Mouse (Mus musculus): ENCODE measurements around the gene Wbp2.
A peak's percentile ranks its signal among the peaks of the same experiment; 100 is the strongest.
"Not testable (repeated sequence)": the region's sequence is repeated elsewhere in the genome, so short reads cannot be mapped to it uniquely, and the experiment has no call there.

The Wbp2 gene

DNA sequence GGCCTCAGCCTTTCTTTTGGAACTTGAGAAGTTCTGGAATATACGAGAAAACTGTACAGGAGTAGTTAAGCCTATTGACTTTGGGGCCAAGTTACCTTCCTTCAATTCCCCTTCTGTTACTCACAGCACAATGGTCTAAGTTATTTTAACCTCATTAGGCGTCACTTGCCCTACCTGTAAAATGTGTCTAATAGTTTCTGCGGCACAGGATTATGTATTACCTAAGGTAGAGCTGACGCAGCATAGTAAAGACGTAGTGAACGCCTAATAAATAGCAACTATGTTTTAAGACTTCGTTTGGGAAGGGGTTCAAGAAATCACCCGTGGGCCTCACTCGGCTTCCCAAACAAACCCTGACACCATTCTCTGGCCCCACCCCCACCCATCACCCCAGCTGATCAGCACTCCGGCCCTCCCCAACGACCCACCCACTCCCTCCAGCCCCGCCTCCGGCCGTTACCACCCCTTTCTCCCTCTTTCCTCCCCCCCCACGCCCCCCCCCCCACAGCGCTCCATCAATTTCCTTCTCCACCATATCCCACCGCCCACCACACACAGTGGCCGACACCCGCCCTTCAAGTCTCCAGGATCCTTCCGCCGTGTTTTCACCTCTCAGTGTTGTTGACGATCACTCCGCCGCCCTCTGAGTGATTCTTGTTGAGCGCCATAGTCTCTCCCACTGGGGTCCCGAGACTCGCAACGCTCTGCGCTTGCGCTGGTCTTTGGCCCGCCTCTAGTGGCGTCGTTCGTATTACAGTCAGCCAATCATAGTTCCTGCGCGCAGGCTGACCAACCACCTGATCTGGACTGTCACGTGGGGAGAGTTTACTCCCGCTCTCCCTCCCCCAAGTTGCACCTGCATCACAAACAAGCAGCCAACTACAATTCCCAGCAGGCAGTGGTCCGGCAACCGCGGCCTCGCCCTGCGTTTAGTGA lies at the start of gene Wbp2:
Wbp2 (minus strand) TSS at position 738 of the 936 bp plus-strand sequence.
- DNase-seq = peak; percentile 95

DNA sequence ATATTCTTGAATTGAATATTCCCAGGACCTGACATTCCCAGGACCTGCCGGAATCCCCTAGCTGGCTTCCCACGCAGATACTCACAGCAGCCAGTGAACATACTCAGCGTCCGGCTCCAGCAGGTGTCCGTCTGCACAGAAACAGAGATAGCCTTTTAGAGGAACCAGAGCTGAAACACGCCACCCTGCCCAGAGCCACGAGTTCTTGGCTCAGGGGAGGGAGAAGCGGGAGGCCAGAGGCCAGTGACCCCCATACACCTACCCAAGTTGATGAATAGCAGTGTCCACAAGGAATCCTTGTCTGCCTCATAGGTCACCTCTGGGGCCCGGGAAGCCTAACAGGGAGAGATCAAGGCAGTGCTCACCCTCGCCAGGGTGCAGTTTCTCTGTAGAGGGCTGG lies 47.4 kb upstream of the Wbp2 start:
- no peak for DNase-seq

DNA sequence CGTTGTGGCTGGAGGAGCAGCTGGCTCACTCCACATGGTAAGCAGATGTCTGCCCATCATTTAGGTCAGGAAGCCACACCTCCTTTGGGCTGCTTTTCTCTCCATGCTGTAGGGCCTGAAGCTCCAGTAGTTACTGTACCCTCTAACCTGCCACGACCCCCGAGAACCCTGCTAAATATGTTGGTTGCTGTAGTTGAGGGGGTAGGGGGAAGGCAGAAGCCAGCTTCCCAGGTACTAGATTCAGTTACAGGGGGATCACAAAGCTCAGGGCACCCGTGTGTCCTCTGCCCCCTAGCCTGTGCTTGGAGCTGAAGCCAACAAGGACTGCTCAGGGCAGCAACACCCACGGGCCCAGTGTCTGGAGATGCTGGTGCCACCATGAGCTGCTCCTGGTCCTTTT lies 46.7 kb upstream of the Wbp2 start:
- no peak for DNase-seq

DNA sequence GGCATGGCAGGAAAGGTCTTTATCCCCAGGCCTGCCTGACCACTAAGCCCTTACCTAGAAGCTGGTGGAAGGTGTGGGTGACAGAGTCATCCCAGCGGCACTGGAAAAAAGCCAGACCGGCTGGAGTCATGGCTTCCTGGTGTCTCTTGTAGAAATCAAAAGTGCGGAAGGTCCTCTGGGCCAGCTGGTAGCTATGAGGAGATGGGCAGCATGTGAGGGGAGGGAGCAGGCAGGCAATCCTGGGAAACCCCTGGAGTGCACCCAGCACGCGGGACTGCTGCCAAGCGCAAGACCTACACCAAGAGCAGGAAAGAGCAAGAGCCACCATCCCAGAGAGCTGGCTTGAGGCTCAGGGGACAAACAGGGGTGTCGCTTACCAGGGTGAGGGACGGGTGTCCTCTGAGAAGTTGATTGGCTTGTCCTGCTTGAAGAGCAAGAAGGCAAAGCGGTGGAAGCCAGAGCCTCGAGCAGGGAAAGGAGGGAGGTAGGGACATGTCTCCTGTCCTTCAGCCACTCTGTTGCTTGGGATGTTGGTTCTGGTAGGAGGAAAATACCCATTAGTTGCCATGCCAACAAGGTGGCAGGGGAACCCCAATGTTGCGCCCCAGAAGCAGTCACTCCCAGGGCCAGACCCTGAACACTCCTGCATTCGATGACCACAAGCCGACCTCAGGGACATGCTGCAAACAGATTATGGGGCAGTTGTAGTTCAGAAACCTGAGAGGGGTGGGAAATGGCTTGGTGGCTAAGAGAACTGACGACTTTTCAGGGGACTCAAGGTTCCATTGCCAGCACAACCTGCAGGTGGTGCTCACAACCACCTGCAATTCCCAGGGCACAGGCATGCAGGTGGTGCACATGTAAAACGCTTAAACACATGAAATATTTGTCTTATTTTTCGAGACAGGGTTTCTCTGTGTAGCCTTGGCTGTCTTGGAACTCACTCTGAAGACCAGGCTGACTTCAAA lies 45.9 kb upstream of the Wbp2 start:
- peak; percentile 38 for DNase-seq

DNA sequence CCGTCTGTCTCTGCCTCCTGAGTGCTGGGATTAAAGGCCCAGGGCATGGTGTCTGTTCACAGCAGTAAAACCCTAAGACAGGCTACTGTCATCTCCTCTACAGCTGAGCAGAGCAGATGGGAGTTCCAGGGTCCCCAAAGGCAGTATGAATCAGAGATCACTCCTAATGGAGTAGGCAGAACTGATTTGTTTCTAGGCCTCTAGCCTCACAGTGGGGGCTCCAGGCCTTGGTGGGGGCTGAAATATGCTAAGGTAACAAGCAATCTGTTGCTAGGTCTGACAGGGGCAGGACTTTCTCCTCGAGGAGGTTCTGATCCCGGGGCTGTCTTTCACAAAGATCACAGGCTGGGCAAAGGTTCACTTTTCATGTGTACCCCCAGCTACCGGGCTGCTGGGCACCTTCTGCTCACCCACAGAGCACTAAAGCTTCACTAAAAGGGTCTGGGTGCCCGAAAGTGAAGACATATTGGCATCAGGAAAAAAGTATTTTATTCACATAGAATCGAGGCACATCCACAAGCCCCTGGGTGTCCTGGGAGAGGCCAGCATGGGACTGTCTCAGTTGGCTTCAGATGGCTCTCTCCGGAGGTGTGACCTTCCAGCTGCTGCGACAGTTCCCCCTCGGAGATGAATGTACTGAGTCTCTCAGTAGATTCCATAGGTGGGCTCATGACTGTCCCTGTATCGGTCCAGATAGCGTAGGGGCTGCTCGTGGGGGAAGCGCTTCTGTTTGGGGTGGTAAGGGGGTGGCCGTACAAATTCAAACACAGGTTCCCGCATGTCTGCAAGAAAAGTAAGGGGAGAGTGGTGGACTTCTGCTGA lies 44.8 kb upstream of the Wbp2 start:
- DNase-seq = peak; percentile 27

DNA sequence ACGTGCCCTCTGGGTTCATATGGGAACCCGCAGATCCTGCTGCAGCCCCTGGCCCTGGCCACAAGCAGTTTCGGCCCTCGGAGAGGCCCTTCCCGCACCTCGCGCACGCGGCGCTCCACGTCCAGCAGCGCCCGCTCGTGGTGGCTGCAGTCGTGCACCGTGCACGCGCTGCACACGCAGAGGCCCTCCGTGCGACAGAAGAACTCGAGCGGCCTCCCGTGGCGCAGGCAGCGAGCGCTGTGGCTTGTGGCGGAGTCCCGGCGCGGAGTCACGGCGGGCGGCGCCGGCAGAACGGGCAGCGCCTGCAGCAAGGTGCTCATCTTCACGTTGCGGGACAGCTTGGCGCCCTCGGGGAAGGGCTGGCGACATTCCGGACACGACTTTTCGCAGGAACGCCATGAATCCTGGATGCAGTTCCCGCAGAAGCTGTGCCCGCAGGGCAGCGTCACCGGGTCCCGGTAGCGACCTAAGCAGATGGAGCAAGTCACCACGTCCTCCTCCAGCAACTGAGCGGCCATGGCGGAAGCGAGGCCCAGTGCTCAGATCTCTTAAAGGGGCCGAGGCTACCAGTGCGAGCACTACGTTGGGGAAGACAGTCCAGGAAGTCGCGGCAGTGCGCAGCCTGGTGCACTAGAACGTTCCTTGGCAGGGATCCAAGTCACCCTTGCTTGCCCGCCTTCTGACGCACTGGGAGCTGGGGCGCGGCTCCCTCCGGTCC lies 43.9 kb upstream of the Wbp2 start, which contains the start of gene Trim65:
Trim65 (minus strand) TSS at position 641 of the 718 bp plus-strand sequence.
- peak; percentile 79 for DNase-seq

DNA sequence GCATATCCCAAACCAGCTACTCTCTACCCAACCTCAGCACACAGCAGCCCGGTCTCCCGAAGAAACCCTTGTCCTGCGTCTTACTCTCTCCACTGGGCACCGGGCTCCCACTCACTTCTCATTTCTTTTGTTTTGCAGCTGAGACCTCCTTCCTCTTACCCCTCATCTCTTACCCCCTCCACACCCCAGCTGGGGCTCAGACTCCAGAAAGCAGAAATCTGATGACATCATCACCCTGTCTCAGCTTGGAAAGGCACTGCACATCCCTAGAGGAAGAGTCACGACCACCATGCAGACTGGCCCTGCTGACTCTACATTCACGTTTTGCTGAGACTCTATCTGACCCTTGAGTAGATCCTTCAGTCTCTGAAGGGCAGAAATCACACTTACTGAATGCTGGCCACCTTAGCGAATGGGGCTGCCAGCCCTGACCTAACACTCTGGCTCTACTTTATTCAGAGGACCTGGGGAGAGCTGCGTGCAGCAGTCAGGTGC lies 43.2 kb upstream of the Wbp2 start:
- no peak for DNase-seq

DNA sequence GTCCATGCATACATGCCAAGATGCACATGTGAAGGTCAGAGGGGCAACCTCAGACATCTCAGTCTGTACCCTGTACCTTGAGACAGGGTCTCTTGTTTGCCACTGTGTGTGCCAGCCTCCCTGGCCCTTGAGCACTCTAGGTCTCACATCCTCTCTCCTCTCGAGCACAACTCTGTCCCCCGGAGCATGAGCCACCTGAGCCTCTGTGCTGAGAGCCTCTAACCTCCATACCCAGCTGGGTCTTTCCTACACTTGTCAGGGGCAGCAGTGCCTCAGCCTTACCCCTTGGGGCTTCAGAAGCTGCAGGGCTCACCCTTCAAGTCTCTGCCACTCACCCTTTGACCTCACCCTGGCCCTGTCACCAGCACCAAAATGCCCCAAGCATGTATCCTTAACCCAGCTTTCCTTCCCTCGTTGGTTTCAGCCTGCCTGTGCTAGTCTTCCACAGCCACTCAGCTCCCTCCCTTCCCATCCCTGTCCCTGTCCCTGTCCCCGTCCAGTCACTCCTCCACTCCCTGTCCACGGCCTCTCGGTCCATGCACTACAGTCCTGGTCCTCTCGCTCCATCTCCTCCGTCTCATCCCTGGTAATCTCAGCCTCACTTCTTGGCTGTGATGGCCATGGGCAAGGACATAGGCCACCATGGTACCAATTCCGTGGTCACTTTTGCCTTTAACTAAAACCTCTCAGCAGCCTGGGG lies 42.4 kb upstream of the Wbp2 start:
- no peak for DNase-seq

DNA sequence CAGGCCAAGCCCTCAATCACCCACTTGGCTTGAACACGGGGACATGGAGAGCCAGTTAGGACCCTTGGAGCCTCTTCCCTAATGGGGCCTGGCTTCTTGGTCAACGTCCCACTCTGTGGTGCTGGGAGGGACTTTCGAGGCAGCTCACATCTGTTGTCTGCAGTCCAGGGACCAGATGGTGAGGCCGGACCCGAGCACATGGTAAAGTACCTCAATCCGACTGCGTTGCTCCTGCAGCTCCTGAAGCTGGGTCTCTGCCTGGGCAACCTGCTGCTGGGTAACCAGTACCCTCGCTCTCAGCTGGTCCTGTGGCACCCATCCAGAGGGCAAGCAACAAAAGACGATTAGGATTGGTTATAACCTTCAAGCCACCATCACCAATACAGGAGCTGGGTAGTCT lies 41.2 kb upstream of the Wbp2 start:
- no peak for DNase-seq

DNA sequence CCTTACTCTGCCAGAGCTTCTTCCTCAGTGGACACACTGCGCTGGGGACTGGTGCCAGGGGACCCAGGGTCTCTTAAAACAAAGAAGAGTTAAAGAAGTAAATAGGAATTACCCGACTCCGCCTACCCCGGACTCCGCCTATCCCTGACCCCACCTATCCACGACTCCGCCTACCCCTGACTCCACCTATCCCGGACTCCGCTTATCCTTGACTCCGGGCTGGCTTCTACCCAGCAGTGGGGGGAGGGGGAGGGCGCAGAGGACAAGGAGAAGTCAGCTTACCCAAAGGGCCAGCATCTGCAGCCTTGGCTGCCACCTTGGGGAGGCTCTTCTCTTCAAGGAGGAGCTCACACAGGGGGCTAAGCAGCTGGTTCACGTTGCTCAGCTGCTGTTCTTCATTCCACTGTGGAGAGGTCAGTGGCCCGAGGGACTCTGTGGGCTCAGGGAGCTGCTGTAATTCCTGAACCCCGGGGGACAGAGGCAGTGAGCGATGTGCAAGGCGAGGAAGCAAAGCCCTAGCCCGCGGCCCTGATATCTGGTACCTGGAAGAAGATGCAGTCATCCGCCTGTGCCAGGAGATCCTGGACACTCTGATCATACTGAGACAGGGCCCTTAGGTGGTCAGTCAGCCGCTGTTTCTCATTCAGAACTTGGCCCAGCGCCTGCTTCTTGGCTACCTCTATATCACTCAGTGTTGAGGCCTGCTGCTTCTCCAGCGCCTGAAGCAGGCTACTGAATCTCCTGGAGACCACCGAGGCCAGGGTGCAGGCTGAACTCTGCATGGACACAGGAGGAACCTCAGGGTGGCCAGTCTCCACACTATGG lies 40.6 kb upstream of the Wbp2 start, which contains the start of gene Trim47:
Trim47 (minus strand) TSS at position 55 of the 825 bp plus-strand sequence.
- DNase-seq = no peak

DNA sequence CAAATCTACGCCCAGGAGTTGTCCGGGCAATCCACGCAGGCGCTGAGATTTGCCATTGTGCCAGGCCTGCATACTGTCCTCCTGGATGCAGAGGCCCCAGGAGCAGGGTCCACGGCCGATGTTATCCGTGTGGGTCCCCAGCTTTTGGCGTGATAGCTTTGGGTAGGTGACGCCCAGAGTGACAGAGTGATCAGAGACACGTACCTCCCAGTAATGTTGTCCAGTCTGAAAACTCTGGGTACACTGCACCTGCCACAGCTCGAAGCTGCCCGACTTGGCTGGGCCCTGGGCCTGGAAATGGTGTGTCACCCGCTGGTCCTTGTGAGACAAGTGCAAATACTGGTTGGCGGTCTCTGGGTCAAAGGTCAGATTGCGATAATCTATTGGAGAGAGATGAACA lies 39.5 kb upstream of the Wbp2 start:
- DNase-seq = no peak

DNA sequence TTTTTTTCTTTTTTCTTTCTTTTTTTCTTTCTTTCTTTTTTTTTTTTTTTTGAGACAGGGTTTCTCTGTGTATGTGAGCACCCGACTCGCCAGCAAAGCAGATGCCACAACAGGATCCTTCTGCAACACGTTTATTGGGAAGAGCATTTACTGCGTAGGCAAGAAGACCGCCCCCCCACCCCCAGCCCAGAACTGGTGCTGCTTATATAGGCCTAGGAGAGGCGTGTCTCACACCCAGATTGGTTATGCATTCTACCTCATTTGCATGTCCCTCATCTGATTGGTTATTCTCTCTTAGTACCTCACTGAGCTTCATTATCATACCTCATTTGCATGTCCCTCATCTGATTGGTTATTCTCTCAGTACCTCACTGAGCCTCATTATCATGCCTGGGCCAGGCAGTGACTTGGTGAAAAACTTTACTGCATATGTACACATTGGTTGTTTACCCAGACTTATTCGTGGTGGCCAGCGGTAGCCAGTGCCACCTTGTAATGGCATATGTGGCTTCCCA lies 35.0 kb upstream of the Wbp2 start:
- DNase-seq = not testable (repeated sequence)

DNA sequence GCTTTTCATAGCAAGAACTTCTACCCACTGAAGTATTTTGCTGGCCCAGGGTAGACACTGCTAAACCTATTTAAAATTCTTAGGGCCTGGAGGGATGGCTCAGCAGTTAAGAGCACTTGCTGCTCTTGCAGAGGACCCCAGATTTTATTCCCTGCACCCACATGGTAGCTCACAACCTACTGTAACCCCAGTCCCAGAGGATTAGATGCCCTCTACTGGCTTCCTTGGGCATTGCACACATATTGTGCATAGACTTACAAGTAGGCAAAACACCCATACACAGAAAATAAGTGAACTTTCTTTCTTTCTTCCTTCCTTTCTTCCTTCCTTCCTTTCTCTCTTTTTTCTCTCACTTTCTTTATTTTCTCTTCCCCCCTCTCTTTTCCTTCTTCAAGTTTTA lies 31.0 kb upstream of the Wbp2 start:
- DNase-seq = no peak

DNA sequence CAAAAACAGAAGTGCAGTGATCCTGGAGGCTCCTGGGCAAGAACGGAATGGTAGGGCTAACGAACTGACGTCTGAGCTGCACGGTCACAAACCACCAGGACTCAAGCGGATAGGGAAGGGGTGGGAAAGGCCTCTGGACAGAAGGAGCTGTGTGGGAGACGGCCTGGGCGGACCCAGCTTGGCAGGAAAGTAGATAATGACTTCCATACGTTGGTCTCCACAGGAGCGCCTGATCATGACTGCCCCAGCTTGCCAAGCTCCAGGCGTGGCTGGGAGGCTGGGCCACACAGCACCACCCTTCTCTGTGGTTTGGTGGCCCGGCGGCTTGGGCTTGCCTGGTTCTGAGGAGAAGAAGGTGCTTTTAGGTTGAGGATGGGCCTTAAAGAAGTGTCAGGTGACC lies 30.4 kb upstream of the Wbp2 start:
- DNase-seq = no peak

DNA sequence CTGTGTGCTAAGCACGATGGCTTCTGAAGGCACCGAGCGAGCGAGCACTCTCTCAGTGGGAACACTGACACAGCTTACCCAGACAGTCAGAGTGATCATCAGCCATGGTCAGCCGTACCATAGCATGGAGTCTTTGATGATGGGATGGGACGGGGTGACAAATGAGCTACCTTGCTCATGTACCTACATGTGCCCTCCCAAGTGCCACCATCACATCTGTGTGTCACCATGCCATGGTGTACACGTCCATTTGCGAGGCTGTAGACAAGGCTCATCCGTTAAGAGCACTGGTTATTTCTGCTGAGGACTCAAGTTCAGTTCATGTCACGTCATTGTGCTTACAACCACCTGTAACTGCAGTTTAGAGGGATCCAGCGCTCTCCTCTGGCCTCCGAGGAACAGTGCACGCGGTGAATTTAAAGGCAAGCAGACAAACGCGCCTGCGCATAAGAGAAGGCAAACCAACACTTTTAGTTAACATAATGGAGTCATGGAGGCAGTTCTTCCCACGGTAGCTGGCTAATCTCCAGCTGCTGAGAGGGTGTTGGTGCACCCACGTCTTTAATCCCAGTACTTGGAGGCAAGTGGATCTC lies 24.9 kb upstream of the Wbp2 start:
- no peak for DNase-seq

DNA sequence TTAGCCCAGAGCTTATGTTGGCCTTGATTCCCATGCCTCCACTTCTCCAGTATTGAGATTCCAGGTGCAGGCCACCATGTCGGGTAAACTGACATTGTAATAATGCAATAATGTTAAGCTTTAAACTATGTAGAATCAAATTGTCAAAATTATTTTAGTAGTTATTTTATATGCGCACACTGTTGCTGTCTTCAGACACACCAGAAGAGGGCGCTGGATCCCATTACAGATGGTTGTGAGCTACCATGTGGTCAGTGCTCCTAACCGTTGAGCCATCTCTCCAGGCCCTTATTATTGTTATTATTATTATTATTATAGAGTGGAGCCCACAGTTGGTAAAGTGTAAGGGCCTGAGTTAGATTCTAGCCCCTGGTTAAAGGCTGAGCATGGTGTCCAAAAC lies 24.3 kb upstream of the Wbp2 start:
- DNase-seq = no peak

DNA sequence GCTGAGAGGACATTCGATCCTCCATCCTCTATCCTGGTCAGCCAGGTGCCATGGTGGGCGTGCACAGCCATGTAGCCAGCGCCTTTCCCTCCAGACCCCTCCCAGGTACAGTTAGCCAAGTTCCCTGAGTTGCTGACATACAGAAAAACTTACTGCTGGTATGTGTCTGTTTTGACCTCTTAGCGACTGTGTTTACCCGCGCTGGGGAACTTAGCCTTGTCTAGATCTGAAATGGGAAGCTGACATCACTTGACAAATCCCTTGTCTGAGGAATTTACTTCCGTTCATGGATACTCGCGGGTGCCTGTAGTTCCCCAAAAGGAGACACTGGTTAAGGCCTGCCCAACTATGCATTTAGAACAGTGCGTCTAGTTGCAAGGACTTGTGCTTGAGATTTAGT lies 23.7 kb upstream of the Wbp2 start:
- no peak for DNase-seq

DNA sequence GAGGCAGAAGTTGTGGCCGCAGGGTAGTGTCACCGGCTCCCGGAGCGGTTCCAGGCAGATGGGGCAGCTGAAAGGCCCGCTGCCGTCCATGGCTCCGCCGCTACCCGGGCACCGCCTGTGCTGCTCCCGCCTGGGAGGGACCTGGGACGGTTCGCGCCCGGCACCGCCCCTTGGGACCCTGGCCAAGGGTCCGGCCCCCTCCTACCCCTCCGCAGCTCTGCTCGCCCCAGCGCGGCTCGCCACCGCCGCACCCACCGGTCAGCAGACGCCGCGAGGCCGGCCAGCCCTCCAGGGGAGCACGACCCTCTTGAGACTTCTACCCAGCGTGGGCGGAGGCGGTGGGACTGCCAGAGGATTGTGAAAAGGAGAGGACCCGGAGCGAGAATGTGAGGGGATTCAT lies 23.3 kb upstream of the Wbp2 start:
- no peak for DNase-seq

DNA sequence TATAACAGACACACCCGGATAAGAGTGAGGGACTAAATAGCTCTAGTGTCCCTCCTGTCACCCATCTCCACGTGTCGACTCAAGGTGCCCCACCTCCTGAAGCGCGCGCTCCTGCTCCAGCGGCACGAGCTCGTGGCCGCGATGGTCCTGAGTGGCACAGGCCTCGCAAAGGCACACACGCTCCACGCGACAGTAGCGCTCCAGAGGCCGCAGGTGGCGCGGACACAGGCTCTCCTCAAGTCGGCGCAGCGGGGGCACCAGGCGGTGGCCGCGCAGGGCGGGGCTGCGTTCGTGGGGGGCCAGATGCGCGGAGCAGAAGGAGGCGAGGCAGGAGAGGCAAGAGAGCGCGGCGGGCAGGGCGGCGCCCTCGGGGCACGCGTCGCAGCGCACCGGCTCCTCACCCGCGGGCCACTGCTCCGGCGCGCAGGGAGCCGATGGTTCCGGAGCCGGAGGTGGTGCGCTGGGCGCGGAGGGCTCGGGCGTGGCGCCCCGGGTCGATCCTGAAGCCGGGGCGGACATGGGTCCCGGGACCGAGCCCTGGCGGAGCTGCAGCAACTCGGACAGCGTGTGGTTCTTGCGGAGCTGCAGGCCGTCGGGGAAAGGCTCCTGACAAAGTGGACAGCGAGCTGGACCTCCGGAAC lies 22.8 kb upstream of the Wbp2 start:
- DNase-seq = no peak

Data from cerebellum, adult 8-10 months (tissue).